Mouse (Mus musculus): ENCODE measurements around the gene Slc27a5.

DNA sequence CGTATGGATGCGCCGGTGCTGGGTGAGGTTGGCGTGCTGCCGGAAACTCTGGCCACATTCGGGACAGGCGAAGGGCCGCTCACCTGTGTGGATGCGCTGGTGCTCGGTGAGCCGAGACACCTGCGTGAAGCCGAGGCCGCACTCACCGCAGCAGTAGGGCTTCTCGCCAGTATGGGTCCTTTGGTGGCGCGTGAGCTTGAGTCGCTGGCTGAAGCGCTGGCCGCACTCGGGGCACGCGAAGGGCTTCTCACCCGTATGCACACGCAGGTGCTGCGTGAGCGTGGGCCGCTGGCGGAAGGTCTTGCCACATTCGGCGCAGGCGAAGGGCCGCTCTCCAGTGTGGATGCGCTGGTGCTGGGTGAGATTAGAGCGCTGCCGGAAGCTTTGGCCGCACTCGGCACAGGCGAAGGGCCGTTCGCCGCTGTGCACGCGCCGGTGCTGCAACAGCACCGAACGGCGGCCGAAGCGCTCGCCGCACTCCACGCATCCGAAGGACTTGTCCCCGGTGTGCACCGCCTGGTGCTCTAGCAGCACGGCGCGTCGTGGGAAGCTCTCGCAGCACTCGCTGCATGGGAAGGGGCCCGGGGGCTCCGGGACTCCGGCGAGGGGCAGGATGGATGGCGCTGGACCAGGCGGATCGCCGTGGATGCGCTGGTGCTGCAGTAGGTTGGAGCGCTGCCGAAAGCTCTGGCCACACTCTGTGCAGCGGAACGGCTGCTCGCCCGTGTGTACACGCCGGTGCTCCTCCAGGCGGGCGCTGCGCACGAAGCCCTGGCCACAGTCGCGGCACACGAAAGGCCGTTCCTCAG, 45.7 kb upstream of the Slc27a5 start:
- TF ChIP-seq CTCF (IDR thresholded peaks at IDR 0.05; ENCODE audit: extremely low read depth, insufficient read depth, low read length) (no peak), POLR2A (IDR thresholded peaks at IDR 0.05; ENCODE audit: extremely low read depth, insufficient read depth, low read length) (peak; percentile 29; the same call in 1 of the 2 replicates)

Data from cortical plate, adult 2 months (tissue).